Mouse (Mus musculus) kidney, adult 9 months (tissue): ENCODE results near the gene Lrp5.
"Not testable (repeated sequence)": the region's sequence is repeated elsewhere in the genome, so short reads cannot be mapped to it uniquely, and the experiment has no call there.

ENCODE experiments used
- DNase-seq: peaks from one replicate; pipeline ENCODE4 v3.0.0; 2022

The Lrp5 gene

GRCm38 (mm10) chr19:3695006-3695405, 8.6 kb upstream of the Lrp5 start:
- DNase-seq: no peak

DNA sequence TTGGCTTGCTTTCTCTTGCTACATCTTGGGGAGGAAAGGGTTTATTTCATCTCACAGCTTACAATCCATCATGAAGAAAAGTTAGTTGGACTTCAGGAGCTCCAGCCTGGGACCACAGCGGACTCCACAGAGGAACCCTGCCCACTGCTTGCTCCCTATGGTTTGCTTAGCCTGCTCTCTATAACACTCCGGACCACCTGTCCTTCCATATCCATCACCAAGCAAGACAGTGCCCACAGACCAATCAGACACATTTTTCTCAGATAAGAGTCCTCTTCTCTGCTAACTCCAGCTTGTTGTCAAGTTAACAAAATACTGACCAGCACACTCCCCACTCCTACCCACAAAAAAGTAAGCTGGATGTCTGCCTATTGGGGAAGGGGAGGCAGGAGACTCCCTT, 8.1 kb upstream of the Lrp5 start:
- DNase-seq: no peak

DNA sequence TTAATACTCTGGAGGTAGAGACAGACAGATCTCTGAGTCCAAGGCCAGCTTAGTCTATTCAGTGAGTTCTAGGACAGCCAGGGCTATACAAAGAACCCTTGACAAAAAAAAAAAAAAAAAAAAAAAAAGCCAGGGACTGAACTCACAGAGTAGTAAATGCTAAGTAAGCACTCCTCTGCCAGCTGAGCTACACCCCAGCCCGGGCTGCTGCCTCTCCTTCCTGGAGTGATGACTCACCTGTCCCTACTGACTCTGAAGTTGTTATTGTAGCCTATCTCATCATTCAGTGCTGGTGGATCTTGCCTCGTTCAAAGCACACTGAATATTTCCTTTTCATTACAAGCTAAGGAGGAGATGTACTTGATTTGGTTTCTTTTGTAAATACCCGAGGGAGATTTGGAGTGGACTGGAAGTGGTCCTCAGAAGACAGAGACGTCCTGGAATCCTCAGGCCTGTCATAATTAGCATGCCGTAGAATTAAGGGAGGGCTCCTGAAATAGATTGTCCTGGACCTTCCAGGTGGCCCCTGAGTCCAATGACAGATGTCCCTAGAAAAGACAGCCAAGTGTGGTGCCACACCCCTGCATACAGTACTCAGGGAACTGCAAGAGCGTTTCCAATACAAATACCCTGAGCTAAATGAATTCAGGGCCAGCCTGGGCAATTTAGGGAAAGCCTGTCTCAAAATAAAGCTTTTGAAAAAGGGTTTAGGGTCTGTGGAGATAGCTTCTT, 6.2 kb upstream of the Lrp5 start:
- no peak for DNase-seq

GRCm38 (mm10) chr19:3691337-3691736, 5.0 kb upstream of the Lrp5 start:
- no peak for DNase-seq

- DNase-seq: peak; percentile 59
Observed at GRCm38 (mm10) chr19:3687676-3688171, 1.4 kb upstream of the Lrp5 start.

DNA sequence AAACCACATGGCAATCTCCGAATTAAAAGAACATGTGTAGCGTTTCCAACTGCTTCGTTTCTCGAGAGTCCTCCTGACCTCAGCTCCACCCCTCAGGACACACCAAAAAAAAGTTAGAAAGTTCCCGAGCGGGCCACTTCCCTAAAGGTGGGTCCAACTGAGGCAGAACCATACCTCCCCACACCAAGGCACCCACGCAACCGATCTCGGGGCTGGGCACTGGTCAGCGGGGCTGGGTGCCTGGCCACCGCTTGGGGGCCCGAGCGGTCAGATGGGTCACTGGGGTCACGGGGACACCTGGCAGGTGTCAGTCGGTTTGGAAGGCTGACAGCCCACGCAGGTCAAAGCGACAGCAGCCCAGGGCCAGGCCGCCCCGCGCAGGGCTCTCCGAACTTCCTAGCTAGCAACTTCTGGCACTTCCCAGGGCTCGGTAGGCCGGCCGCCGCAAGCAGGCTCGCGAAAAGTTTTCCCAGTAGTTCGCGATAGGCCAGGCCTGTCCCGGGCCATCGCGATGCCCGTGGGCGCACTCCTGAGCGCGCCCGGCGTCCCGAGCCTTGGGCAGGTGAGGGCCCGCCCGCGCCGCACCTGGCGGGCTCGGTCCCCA, 651 bp downstream of the Lrp5 start:
- no peak for DNase-seq

DNA sequence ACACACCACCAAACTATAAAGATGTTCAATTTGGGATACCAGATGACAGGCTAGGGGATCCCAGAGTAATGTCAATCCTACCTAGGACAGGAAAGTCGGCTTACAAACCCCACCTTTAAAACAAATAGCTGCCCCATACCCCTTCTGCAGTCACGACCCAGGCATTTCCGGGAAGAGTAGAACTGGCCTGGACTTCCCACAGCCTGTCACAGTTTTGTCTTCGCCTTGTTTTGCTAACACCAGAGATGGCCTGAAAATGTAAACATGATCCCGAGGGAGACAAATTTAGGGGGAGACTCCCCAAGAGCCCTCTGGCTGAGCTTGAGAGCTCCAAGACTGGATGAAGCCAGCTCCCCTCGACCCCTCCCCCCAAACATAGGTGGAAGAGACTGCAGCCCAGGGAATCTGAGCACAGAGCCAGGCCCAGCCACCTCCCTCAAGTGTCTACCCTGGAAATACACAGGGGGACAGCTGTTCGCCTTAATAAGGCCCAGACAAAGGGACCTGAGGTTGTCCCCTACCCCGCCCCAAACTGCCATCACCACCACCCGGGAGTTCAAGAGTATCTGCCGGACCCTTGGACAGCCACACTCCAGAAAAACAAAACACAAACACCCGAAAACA, 1.3 kb downstream of the Lrp5 start:
- no peak for DNase-seq

- no peak for DNase-seq
Observed at GRCm38 (mm10) chr19:3684414-3684813, 1.9 kb downstream of the Lrp5 start.

- DNase-seq: peak; percentile 89
Observed at GRCm38 (mm10) chr19:3681310-3681934, 4.9 kb downstream of the Lrp5 start.

- peak; percentile 63 for DNase-seq
Observed at GRCm38 (mm10) chr19:3680732-3681131, 5.6 kb downstream of the Lrp5 start.

GRCm38 (mm10) chr19:3674122-3674855, 12.1 kb downstream of the Lrp5 start:
- peak; percentile 71 for DNase-seq

- DNase-seq: no peak
Observed at GRCm38 (mm10) chr19:3673149-3673548, 13.2 kb downstream of the Lrp5 start.

- DNase-seq: peak; percentile 47
Observed at GRCm38 (mm10) chr19:3669100-3669499, 17.3 kb downstream of the Lrp5 start.

GRCm38 (mm10) chr19:3668551-3668950, 17.8 kb downstream of the Lrp5 start:
- no peak for DNase-seq

- no peak for DNase-seq
Observed at GRCm38 (mm10) chr19:3667979-3668378, 18.4 kb downstream of the Lrp5 start.

DNA sequence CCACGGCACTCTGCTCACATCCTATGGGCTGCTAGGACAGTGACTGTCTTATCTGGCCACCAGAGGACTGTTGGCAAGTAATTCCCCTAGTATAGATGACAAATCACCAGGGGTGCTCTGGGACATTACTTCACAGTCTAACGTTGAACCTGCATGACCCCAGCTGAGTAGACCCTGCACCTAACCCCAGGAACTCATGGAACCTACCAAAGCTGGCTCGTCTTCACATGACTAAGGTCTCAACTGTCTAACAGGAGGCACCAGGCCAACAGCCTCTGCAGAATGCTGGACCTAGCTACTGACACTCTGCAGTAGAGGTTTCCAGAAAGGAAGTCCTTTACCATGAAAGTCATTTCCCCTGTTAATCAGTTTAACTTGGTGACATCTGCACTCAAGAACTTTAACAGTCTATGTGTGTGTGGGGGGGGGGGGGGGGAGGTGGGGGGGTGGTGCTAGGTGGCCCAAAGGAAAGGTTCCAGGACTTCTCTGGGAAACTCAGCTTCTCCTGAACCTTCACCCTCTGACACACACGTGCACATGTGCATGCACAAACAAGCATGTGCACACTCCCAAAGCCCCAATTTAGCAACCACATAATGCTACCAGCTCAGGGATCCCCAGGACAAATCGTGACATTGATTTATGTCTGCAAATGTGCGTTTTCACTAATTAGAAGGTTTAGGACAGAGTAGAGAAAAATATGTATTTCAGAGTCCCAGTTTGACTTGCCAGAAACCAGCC, 19.0 kb downstream of the Lrp5 start:
- DNase-seq: peak; percentile 52

- DNase-seq: no peak
Observed at GRCm38 (mm10) chr19:3666632-3667031, 19.7 kb downstream of the Lrp5 start.

DNA sequence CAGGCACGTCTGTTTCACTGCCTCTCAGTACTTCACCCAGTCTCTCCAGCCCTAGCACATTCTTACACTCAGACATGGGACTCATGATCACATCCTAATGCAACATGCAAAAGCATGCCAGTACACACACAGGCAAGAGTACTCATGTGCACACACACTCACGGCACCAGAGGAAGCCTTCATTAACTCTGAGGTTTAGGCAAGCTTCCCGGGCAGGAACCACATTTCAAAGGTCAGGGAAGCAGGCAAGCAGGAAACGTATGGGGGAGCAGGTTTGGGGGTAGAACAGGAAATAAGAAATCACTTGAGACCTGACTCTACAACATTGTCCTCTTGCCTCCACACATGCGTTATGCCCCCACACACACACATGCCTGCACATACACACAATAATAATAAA, 20.9 kb downstream of the Lrp5 start:
- peak; percentile 69 for DNase-seq

DNA sequence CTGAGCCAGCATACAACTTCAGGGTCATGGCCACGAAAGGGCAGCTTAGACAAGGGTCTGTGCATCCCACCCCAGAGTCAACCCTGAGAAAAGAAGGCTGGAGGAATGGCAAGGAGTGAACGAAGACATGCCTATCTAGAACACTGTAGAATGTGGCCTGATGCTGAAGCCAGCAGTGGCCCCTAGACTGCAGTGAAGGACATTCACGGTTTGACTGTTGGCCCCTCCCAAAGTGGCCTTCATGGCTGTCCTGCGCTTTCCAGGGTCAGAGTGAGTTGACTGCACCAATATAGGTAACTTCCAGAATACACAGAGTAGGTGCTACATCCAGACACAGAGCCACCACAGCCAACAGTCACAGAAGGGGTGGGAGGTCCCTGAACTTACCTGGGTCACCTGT, 28.4 kb downstream of the Lrp5 start:
- DNase-seq: no peak

- not testable (repeated sequence) for DNase-seq
Observed at GRCm38 (mm10) chr19:3657065-3657464, 29.3 kb downstream of the Lrp5 start.

- no peak for DNase-seq
Observed at GRCm38 (mm10) chr19:3656144-3656543, 30.2 kb downstream of the Lrp5 start.

DNA sequence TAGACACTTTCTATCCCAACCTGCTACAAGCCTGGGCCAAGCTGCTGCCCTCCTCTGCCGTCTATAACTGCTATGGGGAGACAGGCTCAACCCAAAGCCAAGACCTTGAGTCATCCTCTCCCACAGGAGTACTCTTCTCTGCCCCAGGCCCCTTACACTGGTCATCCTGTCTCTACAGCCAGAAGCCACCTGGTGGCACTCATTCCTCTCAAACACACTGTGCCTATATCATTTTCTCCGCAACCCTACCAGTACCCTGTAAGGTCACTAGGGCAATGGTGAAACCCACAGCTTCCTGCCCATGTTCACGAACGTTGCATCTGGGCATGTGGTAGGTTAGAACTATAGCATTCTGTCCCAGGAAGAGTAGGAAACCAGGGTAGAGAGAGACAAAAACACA, 31.4 kb downstream of the Lrp5 start:
- no peak for DNase-seq
